Mouse (Mus musculus): ENCODE results near the gene Tas2r119. TPM values are rescaled to one million over a fixed set of nuclear protein-coding genes. Genes with fewer than 3 reads are reported as not detected.
A peak's percentile ranks its signal among the peaks of the same experiment; 100 is the strongest.

Gene Tas2r119
- polyA plus RNA-seq (2015; fragmentation: Nextera tagmentation; extraction: Ambion mirVana): not detected in 2 replicates

DNA sequence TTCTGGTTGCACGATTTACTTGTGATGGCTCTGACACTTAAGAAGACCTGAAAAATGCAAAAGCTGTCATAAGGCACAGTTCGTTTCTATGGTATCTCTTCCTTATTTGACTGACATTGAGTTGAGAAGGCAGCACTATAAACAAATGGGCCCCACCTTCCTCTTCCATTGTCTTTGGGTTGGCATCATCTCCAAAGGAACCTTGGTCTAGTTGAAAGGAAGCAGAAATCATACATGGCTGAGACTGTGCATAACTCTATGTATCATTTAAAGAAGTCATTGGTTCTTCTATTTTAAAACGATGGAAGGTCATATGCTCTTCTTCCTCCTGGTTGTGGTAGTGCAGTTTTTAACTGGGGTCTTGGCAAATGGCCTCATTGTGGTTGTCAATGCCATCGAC is at the start of gene Tas2r119:
TSS of gene Tas2r119 (plus strand) at position 301 of the 400 bp plus-strand sequence.
- H3K27ac ChIP-seq (ENCODE audit: low read length): no peak within 1 kb of the TSS

DNA sequence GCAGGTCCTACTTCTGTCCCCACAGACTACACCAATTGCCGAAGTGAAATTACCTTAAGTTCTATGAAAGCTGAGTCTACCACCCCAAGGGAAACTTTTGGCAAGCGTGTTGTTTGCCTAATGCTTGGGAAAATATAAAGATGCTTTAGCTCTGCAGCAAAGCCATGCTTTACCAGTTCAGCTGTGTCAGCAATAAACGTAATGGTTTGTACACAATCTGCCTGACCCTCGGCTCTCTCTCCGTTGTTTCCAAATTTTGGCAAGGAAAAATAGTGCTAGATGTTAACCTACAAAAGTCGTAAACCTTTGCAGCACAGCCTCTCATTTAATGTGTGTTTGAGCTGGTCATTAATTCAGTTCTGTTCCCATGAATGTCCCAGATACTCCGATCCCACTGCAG is 44.8 kb upstream of the Tas2r119 start:
- no peak overlapping the region for H3K4me3 ChIP-seq (ENCODE audit: low read depth, low read length)
- no peak overlapping the region for H3K4me2 ChIP-seq (ENCODE audit: low read depth, low read length)
- no peaks in the 10 kb centered on the region for H3K36me3 ChIP-seq (ENCODE audit: control insufficient read depth, insufficient read depth)
- 68% methylated on average over 7 of the region's 7 CpGs for WGBS (ENCODE audit: insufficient replicate concordance)
- no peak for ATAC-seq (ENCODE audit: low read depth)
- no peak overlapping the region for H3K9ac ChIP-seq (ENCODE audit: low read depth, low read length)
- no peaks in the 10 kb centered on the region for H3K4me1 ChIP-seq (ENCODE audit: control insufficient read depth, low read depth, low read length)
- H3K9me3 ChIP-seq (replicated peaks; ENCODE audit: control insufficient read depth, low read length): no peaks in the 10 kb centered on the region
- no peak overlapping the region for H3K27ac ChIP-seq (ENCODE audit: low read length)
- no peaks in the 10 kb centered on the region for H3K27me3 ChIP-seq (ENCODE audit: control insufficient read depth, insufficient read depth, low read depth, low read length)

More for the DNA sequence above, at the start of gene Tas2r119:
- H3K4me1 ChIP-seq (ENCODE audit: control insufficient read depth, low read depth, low read length): no peaks in the 10 kb centered on the region
- 53% methylated on average over 4 of the region's 4 CpGs for WGBS (ENCODE audit: insufficient replicate concordance)
- ATAC-seq (ENCODE audit: low read depth): no peak
- H3K9ac ChIP-seq (ENCODE audit: low read depth, low read length): no peak within 1 kb of the TSS
- no peaks in the 10 kb centered on the region for H3K36me3 ChIP-seq (ENCODE audit: control insufficient read depth, insufficient read depth)
- no peaks in the 10 kb centered on the region for H3K27me3 ChIP-seq (ENCODE audit: control insufficient read depth, insufficient read depth, low read depth, low read length)
- no peak within 1 kb of the TSS for H3K4me2 ChIP-seq (ENCODE audit: low read depth, low read length)
- no peaks in the 10 kb centered on the region for H3K9me3 ChIP-seq (replicated peaks; ENCODE audit: control insufficient read depth, low read length)
- H3K4me3 ChIP-seq (ENCODE audit: low read depth, low read length): no peak within 1 kb of the TSS

DNA sequence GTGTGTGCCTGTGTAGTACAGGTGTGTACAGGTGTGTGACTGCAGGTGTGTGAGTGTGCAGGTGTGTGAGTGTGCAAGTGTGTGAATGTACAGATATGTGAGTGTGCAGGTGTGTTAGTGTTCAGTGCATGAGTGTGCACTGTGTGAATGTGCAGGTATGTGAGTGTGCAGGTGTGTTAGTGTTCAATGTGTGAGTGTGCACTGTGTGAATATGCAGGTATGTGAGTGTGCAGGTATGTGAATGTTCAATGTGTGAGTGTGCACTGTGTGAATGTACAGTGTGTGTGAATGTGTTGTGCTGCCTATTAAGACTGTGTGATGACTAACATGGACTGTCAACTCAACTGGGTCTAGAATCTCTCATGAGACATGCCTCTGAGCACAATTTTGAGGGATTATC is 35.4 kb upstream of the Tas2r119 start:
- Histone ChIP-seq H3K36me3 (ENCODE audit: control insufficient read depth, insufficient read depth) (no peaks in the 10 kb centered on the region), H3K27me3 (ENCODE audit: control insufficient read depth, insufficient read depth, low read depth, low read length) (no peaks in the 10 kb centered on the region), H3K9ac (ENCODE audit: low read depth, low read length) (no peak overlapping the region), H3K9me3 (replicated peaks; ENCODE audit: control insufficient read depth, low read length) (no peaks in the 10 kb centered on the region), H3K4me1 (ENCODE audit: control insufficient read depth, low read depth, low read length) (no peaks in the 10 kb centered on the region), H3K4me3 (ENCODE audit: low read depth, low read length) (no peak overlapping the region), H3K4me2 (ENCODE audit: low read depth, low read length) (no peak overlapping the region), H3K27ac (ENCODE audit: low read length) (no peak overlapping the region)
- no peak for ATAC-seq (ENCODE audit: low read depth)

DNA sequence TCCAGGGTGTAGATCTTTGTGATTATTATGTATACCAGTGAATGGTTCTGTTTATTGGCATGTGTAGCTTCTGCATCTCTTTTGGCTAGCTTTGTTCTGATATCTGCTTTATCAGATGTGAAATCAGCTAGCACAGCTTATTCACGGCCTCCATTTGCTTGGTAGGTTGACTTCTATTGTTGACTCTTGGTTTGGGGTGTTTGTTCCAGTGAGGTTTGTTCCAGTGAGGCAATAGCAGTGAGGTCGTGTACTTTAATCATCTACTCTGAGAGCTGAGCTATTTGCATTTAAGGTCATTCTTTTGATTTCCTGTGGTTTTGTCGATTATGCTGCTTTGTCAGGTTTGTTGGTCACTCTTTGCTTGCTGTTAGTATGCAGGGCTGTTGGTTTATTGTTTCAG is 32.8 kb upstream of the Tas2r119 start:
- no peaks in the 10 kb centered on the region for H3K27me3 ChIP-seq (ENCODE audit: control insufficient read depth, insufficient read depth, low read depth, low read length)
- H3K27ac ChIP-seq (ENCODE audit: low read length): no peak overlapping the region
- H3K4me1 ChIP-seq (ENCODE audit: control insufficient read depth, low read depth, low read length): no peaks in the 10 kb centered on the region
- H3K4me2 ChIP-seq (ENCODE audit: low read depth, low read length): no peak overlapping the region
- no peaks in the 10 kb centered on the region for H3K9me3 ChIP-seq (replicated peaks; ENCODE audit: control insufficient read depth, low read length)
- no peaks in the 10 kb centered on the region for H3K36me3 ChIP-seq (ENCODE audit: control insufficient read depth, insufficient read depth)
- no peak overlapping the region for H3K4me3 ChIP-seq (ENCODE audit: low read depth, low read length)
- no peak overlapping the region for H3K9ac ChIP-seq (ENCODE audit: low read depth, low read length)
- 23% methylated on average over 3 of the region's 3 CpGs for WGBS (ENCODE audit: insufficient replicate concordance)
- ATAC-seq (ENCODE audit: low read depth): 0 out of 2 replicates have a peak, but pooled peaks have one; percentile 35

DNA sequence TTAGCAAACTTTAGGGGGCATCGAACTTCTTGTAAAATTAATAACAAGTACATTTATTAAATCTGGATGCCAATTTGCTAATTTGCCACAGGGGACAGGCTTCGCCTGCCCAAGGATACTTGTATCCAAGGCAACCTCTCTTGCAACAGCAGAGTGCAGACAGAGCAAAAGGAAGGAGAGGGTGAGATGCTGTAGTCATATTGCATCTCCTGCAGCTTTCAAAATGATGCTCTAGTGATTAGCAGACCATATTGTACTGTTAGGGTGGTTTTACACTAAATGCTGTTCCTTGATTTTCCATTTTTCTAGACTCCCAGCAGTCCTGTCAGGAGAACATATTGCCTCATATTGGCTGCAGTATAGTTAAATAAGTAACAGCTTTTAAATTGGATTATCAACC is 23.7 kb upstream of the Tas2r119 start:
- Histone ChIP-seq H3K4me3 (ENCODE audit: low read depth, low read length) (no peak overlapping the region), H3K4me2 (ENCODE audit: low read depth, low read length) (no peak overlapping the region), H3K27ac (ENCODE audit: low read length) (no peak overlapping the region), H3K4me1 (ENCODE audit: control insufficient read depth, low read depth, low read length) (no peaks in the 10 kb centered on the region), H3K9me3 (replicated peaks; ENCODE audit: control insufficient read depth, low read length) (no peaks in the 10 kb centered on the region), H3K36me3 (ENCODE audit: control insufficient read depth, insufficient read depth) (no peaks in the 10 kb centered on the region), H3K27me3 (ENCODE audit: control insufficient read depth, insufficient read depth, low read depth, low read length) (no peaks in the 10 kb centered on the region), H3K9ac (ENCODE audit: low read depth, low read length) (no peak overlapping the region)
- ATAC-seq (ENCODE audit: low read depth): no peak
- 51% methylated on average over 2 of the region's 2 CpGs for WGBS (ENCODE audit: insufficient replicate concordance)

DNA sequence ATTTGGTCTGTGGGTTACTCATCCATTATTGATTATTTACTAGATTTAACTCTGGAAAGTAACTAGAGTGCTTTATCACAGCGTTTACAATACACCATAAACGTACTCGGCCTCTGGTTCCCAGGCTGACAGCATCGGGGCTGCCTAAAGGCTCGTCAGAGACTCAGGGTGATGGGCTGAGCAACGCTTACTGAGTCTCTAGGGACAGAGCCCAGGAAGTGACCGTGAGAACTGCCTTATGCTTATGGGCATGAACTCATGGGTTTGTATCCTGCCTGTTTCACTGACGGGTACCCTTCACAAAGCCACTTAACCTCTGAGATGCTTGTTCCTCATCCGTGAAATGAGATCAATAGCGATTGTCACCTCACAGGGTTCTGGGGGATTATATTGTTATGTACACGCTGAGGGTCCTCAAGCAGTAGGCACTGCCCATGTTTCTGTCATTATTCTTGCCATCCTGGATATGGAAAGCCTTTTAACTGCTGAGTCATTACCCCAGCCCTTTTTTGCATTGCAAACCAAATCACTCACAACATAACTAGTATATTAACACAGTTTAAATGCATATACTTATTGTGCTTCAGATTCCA is 23.1 kb upstream of the Tas2r119 start:
- Histone ChIP-seq H3K27ac (ENCODE audit: low read length) (no peak overlapping the region), H3K4me3 (ENCODE audit: low read depth, low read length) (no peak overlapping the region), H3K4me1 (ENCODE audit: control insufficient read depth, low read depth, low read length) (no peaks in the 10 kb centered on the region), H3K9ac (ENCODE audit: low read depth, low read length) (no peak overlapping the region), H3K9me3 (replicated peaks; ENCODE audit: control insufficient read depth, low read length) (no peaks in the 10 kb centered on the region), H3K36me3 (ENCODE audit: control insufficient read depth, insufficient read depth) (no peaks in the 10 kb centered on the region), H3K4me2 (ENCODE audit: low read depth, low read length) (no peak overlapping the region), H3K27me3 (ENCODE audit: control insufficient read depth, insufficient read depth, low read depth, low read length) (no peaks in the 10 kb centered on the region)
- ATAC-seq (ENCODE audit: low read depth): no peak
- WGBS (ENCODE audit: insufficient replicate concordance): 55% methylated on average over 11 of the region's 11 CpGs

DNA sequence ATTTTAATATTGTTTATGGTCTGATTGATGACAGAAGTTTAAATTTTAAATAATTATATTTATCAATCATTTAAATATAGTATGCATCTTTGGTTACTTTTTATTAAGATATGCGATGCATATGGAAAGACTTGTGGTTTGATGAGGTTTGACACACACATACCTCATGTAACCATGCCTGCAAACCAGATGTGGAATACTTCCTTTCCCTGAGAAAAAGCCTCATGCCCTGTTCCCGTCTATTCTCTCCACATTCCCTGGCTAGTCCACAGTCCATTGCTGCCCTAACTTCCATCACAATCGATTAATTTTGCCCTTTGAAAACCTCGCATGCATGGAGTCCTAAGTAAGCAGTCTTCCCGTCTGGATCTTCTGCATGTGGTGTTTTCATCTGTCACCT is 21.0 kb upstream of the Tas2r119 start:
- Histone ChIP-seq H3K27ac (ENCODE audit: low read length) (no peak overlapping the region), H3K4me3 (ENCODE audit: low read depth, low read length) (no peak overlapping the region), H3K36me3 (ENCODE audit: control insufficient read depth, insufficient read depth) (no peaks in the 10 kb centered on the region), H3K9ac (ENCODE audit: low read depth, low read length) (no peak overlapping the region), H3K9me3 (replicated peaks; ENCODE audit: control insufficient read depth, low read length) (no peaks in the 10 kb centered on the region), H3K27me3 (ENCODE audit: control insufficient read depth, insufficient read depth, low read depth, low read length) (no peaks in the 10 kb centered on the region), H3K4me1 (ENCODE audit: control insufficient read depth, low read depth, low read length) (no peaks in the 10 kb centered on the region), H3K4me2 (ENCODE audit: low read depth, low read length) (no peak overlapping the region)
- WGBS (ENCODE audit: insufficient replicate concordance): 64% methylated on average over 5 of the region's 5 CpGs
- ATAC-seq (ENCODE audit: low read depth): no peak

DNA sequence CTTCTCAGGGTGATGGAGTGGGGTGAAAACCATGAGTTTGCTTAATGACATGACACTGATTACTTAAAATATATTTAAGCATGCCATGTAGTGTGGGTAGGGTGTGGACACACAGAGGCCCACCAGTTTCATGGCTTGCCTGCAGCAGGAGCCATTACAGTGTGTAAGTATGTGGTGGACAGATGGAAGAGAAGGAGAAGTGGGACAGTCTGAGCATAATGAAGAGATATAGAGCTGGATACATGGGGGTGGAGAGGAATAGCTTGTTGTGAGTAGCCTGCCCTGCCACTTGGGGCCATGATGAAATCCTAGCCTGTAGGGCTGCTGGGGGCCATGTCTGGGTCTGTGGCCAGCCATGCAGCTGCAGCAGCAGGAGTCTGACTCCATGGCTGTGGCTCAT is 16.8 kb upstream of the Tas2r119 start:
- Histone ChIP-seq H3K36me3 (ENCODE audit: control insufficient read depth, insufficient read depth) (no peaks in the 10 kb centered on the region), H3K27me3 (ENCODE audit: control insufficient read depth, insufficient read depth, low read depth, low read length) (no peaks in the 10 kb centered on the region), H3K9me3 (replicated peaks; ENCODE audit: control insufficient read depth, low read length) (no peaks in the 10 kb centered on the region), H3K9ac (ENCODE audit: low read depth, low read length) (no peak overlapping the region), H3K4me3 (ENCODE audit: low read depth, low read length) (no peak overlapping the region), H3K4me1 (ENCODE audit: control insufficient read depth, low read depth, low read length) (no peaks in the 10 kb centered on the region), H3K4me2 (ENCODE audit: low read depth, low read length) (no peak overlapping the region), H3K27ac (ENCODE audit: low read length) (no peak overlapping the region)
- no peak for ATAC-seq (ENCODE audit: low read depth)

DNA sequence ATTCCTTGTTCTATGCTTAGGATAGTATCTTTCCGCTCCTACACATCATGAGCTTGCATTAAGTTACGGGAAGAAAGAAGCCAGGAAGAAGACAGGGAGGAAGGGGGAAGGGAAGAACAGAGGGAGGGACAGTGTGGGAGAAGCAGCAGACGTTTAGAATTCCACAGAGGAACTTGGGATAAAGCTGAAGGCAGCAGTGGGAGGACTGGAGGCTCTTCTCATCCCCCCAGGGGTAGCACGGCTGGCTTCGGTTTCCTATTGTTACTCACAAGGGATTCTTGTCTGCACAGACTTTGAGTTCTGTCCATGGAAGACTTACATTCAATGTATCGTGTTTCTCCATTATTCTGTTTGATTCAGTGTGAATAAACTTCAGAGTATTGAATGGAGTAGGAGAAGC is 5.3 kb upstream of the Tas2r119 start:
- WGBS (ENCODE audit: insufficient replicate concordance): 53% methylated on average over 6 of the region's 6 CpGs

More for the DNA sequence above, 5.3 kb upstream of the Tas2r119 start:
- H3K4me3 ChIP-seq (ENCODE audit: low read depth, low read length): no peak overlapping the region
- H3K9ac ChIP-seq (ENCODE audit: low read depth, low read length): no peak overlapping the region
- no peaks in the 10 kb centered on the region for H3K4me1 ChIP-seq (ENCODE audit: control insufficient read depth, low read depth, low read length)
- H3K36me3 ChIP-seq (ENCODE audit: control insufficient read depth, insufficient read depth): no peaks in the 10 kb centered on the region
- H3K27ac ChIP-seq (ENCODE audit: low read length): no peak overlapping the region
- no peak overlapping the region for H3K4me2 ChIP-seq (ENCODE audit: low read depth, low read length)
- H3K9me3 ChIP-seq (replicated peaks; ENCODE audit: control insufficient read depth, low read length): no peaks in the 10 kb centered on the region
- ATAC-seq (ENCODE audit: low read depth): no peak
- no peaks in the 10 kb centered on the region for H3K27me3 ChIP-seq (ENCODE audit: control insufficient read depth, insufficient read depth, low read depth, low read length)
